Mouse (Mus musculus): ENCODE measurements at regions not wholly inside any gene's neighbourhood (a gene's known extent, or its start where the extent isn't known, plus 50 kb on each side); places are given as distances from the start of the nearest gene placed in this dataset.

DNA sequence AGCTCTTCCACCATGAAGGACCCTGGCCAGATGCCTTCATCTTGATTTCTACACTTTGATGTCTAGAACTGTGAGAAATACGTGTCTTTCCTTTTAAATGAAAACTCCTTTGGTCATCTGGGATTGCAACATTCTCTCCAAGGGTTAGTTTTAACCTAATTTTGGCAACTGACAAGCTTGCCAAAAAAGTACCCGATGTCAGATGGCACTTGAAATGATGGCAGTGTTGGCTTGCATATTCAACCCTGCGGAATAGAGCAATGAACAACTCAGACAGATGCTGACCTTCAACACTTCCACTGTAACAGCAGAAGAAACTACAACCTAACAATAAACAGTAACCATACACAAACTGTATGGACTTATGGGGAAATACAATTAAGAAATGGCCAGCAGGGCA lies 286.9 kb upstream of the Sfrp2 start:
- Histone ChIP-seq H3K9ac (ENCODE audit: insufficient read depth, low read depth) (no peak overlapping the region), H3K79me2 (replicated peaks; ENCODE audit: control insufficient read depth, extremely low read depth, insufficient read depth, poor library complexity, severe bottlenecking) (no peaks in the 10 kb centered on the region), H3K27ac (ENCODE audit: insufficient read depth, low read depth) (no peak overlapping the region), H3K4me2 (ENCODE audit: insufficient read depth, low read depth, poor library complexity, severe bottlenecking) (no peak overlapping the region), H3K36me3 (replicated peaks in 1 of 2; ENCODE audit: control insufficient read depth in 1 of 2, insufficient read depth in 1 of 2, low read length in 1 of 2) (no peaks in the 10 kb centered on the region), H3K27me3 (replicated peaks) (no peaks in the 10 kb centered on the region), H3K9me3 (replicated peaks; ENCODE audit: low read length) (no peaks in the 10 kb centered on the region), H3K4me3 (replicated peaks in 1 of 3; ENCODE audit: low read depth in 2 of 3, low read length in 2 of 3, poor library complexity in 1 of 3) (no peak overlapping the region), H3K4me1 (ENCODE audit: control insufficient read depth in 1 of 2, insufficient read depth in 2 of 2) (peaks cover 0 to 7% of the 10 kb centered on the region in 2 experiments; a peak in 1 of 4 replicates)
- DNase-seq (ENCODE audit: extremely low read depth) = no peak
- TF ChIP-seq MYC (IDR thresholded peaks at IDR 0.05; ENCODE audit: low read depth, low read length) (no peak), RAD21 (IDR thresholded peaks at IDR 0.05; ENCODE audit: low read depth, low read length) (no peak), RCOR1 (conservative IDR thresholded peaks at IDR 0.05; ENCODE audit: low read depth, low read length) (no peak), POLR2A (IDR thresholded peaks at IDR 0.05; ENCODE audit: low read depth, low read length) (no peak), TCF12 (IDR thresholded peaks at IDR 0.05; ENCODE audit: low read depth, low read length) (no peak), KAT2A (IDR thresholded peaks at IDR 0.05; ENCODE audit: insufficient replicate concordance, low read length) (no peak), NELFE (IDR thresholded peaks at IDR 0.05; ENCODE audit: low read depth, low read length) (no peak), USF2 (conservative IDR thresholded peaks at IDR 0.05; ENCODE audit: low read depth, low read length) (no peak), MAZ (IDR thresholded peaks at IDR 0.05; ENCODE audit: low read depth, low read length) (no peak), TBP (conservative IDR thresholded peaks at IDR 0.05; ENCODE audit: low read depth, low read length) (no peak), MXI1 (IDR thresholded peaks at IDR 0.05; ENCODE audit: low read depth, low read length) (no peak), MEF2A (IDR thresholded peaks at IDR 0.05; ENCODE audit: borderline replicate concordance, low read depth, low read length) (no peak), UBTF (IDR thresholded peaks at IDR 0.05; ENCODE audit: low read depth, low read length) (no peak), EP300 (IDR thresholded peaks at IDR 0.05; ENCODE audit: low read length) (no peak), JUND (conservative IDR thresholded peaks at IDR 0.05; ENCODE audit: low read depth, low read length) (no peak), NRF1 (IDR thresholded peaks at IDR 0.05; ENCODE audit: low read depth, low read length) (no peak), CHD1 (IDR thresholded peaks at IDR 0.05; ENCODE audit: low read depth, low read length) (no peak)
- in situ Hi-C loops (cut with MboI; ENCODE audit: low pct_ligation_motif_present, low pct_unique_long_range_greater_than_20kb, low sequenced_read_pairs) (no loop called here), dilution Hi-C loops (cut with MboI; ENCODE audit: extremely low pct_ligation_motif_present, extremely low pct_unique_long_range_greater_than_20kb, low sequenced_read_pairs) (no loop called here)

DNA sequence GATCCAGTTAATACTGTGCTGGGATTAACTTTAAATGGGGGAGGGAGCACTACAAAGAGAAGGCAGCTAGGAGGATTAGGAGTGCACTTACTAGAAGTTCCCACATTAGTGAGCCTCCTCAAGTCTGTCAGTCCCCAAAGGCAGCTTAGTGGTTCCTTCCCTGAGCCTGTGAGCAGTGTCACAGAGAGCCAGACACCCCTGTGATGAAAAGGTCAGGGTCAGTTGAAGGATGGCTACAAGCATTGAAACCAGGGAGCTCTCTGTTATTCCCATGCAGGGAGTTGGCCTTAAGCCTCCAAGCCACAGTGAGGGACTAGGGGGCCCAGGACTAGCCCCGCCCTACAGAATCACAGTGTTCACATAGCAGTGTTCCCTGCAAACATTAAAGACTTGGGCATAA lies 285.9 kb upstream of the Sfrp2 start:
- in situ Hi-C loops (cut with MboI; ENCODE audit: low pct_ligation_motif_present, low pct_unique_long_range_greater_than_20kb, low sequenced_read_pairs) = no loop called here
- Histone ChIP-seq H3K9me3 (replicated peaks; ENCODE audit: low read length) (no peaks in the 10 kb centered on the region), H3K36me3 (replicated peaks in 1 of 2; ENCODE audit: control insufficient read depth in 1 of 2, insufficient read depth in 1 of 2, low read length in 1 of 2) (no peaks in the 10 kb centered on the region), H3K4me2 (ENCODE audit: insufficient read depth, low read depth, poor library complexity, severe bottlenecking) (no peak overlapping the region), H3K4me1 (ENCODE audit: control insufficient read depth in 1 of 2, insufficient read depth in 2 of 2) (peaks cover 0 to 7% of the 10 kb centered on the region in 2 experiments; a peak in 1 of 4 replicates), H3K27ac (ENCODE audit: insufficient read depth, low read depth) (no peak overlapping the region), H3K27me3 (replicated peaks) (no peaks in the 10 kb centered on the region), H3K9ac (ENCODE audit: insufficient read depth, low read depth) (no peak overlapping the region), H3K79me2 (replicated peaks; ENCODE audit: control insufficient read depth, extremely low read depth, insufficient read depth, poor library complexity, severe bottlenecking) (no peaks in the 10 kb centered on the region), H3K4me3 (replicated peaks in 1 of 3; ENCODE audit: low read depth in 2 of 3, low read length in 2 of 3, poor library complexity in 1 of 3) (no peak overlapping the region)
- TF ChIP-seq ETS1 (conservative IDR thresholded peaks at IDR 0.05; ENCODE audit: low read depth, low read length) (no peak), RCOR1 (conservative IDR thresholded peaks at IDR 0.05; ENCODE audit: low read depth, low read length) (no peak), KAT2A (IDR thresholded peaks at IDR 0.05; ENCODE audit: insufficient replicate concordance, low read length) (no peak), PAX5 (IDR thresholded peaks at IDR 0.05; ENCODE audit: low read length) (no peak)
- no peak for DNase-seq (ENCODE audit: extremely low read depth)
- dilution Hi-C loops (cut with MboI; ENCODE audit: extremely low pct_ligation_motif_present, extremely low pct_unique_long_range_greater_than_20kb, low sequenced_read_pairs) = no loop called here

All from CH12.LX (cell line).